Mouse (Mus musculus) embryo, embryonic 10 days (tissue): ENCODE measurements at regions not wholly inside any gene's neighbourhood (a gene's known extent, or its start where the extent isn't known, plus 50 kb on each side); places are given as distances from the start of the nearest gene placed in this dataset.
A peak's percentile ranks its signal among the peaks of the same experiment; 100 is the strongest.

Experiments
- DNase-seq: peaks from one replicate; pipeline ENCODE4 v3.0.0-alpha.2; 2015; ENCODE audit warnings: low spot score

GRCm38 (mm10) chr2:138123331-138123730 is 133.0 kb upstream of the Btbd3 start:
- DNase-seq: peak; percentile 30

GRCm38 (mm10) chr2:138120868-138121267 is 135.5 kb upstream of the Btbd3 start:
- no peak for DNase-seq

- no peak for DNase-seq
Measured at GRCm38 (mm10) chr2:138120131-138120530, 136.2 kb upstream of the Btbd3 start.

- DNase-seq: no peak
Measured at GRCm38 (mm10) chr2:138099777-138100176, 156.6 kb upstream of the Btbd3 start.

GRCm38 (mm10) chr2:138085390-138085789 is 171.0 kb upstream of the Btbd3 start:
- no peak for DNase-seq

- no peak for DNase-seq
Measured at GRCm38 (mm10) chr2:138084564-138085283, 171.6 kb upstream of the Btbd3 start.

- peak; percentile 4 for DNase-seq
Measured at GRCm38 (mm10) chr2:138074020-138074613, 182.2 kb upstream of the Btbd3 start.

- no peak for DNase-seq
Measured at GRCm38 (mm10) chr2:138072165-138072728, 184.1 kb upstream of the Btbd3 start.

- no peak for DNase-seq
Measured at GRCm38 (mm10) chr2:138053081-138053480, 203.3 kb upstream of the Btbd3 start.

GRCm38 (mm10) chr2:138048341-138048740 is 208.0 kb upstream of the Btbd3 start:
- no peak for DNase-seq

GRCm38 (mm10) chr2:138047781-138048201 is 208.6 kb upstream of the Btbd3 start:
- no peak for DNase-seq

- no peak for DNase-seq
Measured at GRCm38 (mm10) chr2:138047361-138047760, 209.0 kb upstream of the Btbd3 start.

- no peak for DNase-seq
Measured at GRCm38 (mm10) chr2:138046918-138047317, 209.4 kb upstream of the Btbd3 start.

- no peak for DNase-seq
Measured at GRCm38 (mm10) chr2:138045933-138046642, 210.3 kb upstream of the Btbd3 start.

GRCm38 (mm10) chr2:138040706-138041105 is 215.7 kb upstream of the Btbd3 start:
- DNase-seq: no peak

- DNase-seq: no peak
Measured at GRCm38 (mm10) chr2:138040302-138040701, 216.1 kb upstream of the Btbd3 start.

GRCm38 (mm10) chr2:138034123-138034736 is 222.1 kb upstream of the Btbd3 start:
- no peak for DNase-seq

GRCm38 (mm10) chr2:138033379-138034122 is 222.8 kb upstream of the Btbd3 start:
- peak; percentile 81 for DNase-seq

GRCm38 (mm10) chr2:138027411-138027810 is 229.0 kb upstream of the Btbd3 start:
- DNase-seq: no peak

GRCm38 (mm10) chr2:138023558-138023957 is 232.8 kb upstream of the Btbd3 start:
- no peak for DNase-seq

GRCm38 (mm10) chr2:137981766-137982165 is 274.6 kb upstream of the Btbd3 start:
- DNase-seq: peak; percentile 19

GRCm38 (mm10) chr2:137977767-137978166 is 278.6 kb upstream of the Btbd3 start:
- DNase-seq: peak; percentile 11
